Mouse (Mus musculus) CD4-positive, CD25-positive, alpha-beta regulatory T cell (primary cell): ENCODE measurements around the gene Rgn. TPM values are rescaled to one million over a fixed set of nuclear protein-coding genes. Genes with fewer than 3 reads are reported as not detected.

Source experiments
- polyA plus RNA-seq: library from polyadenylated mRNA; unstranded; fragments of 100-300 nt; shearing (Covaris generic); gene quantifications from one replicate; pipeline ENCODE4 v1.2.1, GENCODE M21; 2017

Rgn gene
- not detected for polyA plus RNA-seq

GRCm38 (mm10) chrX:20549532-20549931, at the start of gene Rgn:
Gene Rgn, plus strand, starts transcription at chrX:20549787.

Other genes with a start within 250 kb of the Rgn start
- gene Rp2, start 185.3 kb upstream of the Rgn start, polyA plus RNA-seq: 13.0 TPM
- 3.5 TPM for gene Jade3, start 124.1 kb upstream of the Rgn start, polyA plus RNA-seq
- gene Rbm10, start 67.7 kb downstream of the Rgn start, polyA plus RNA-seq: 65.1 TPM
- gene Ndufb11, start 67.8 kb downstream of the Rgn start, polyA plus RNA-seq: 175 TPM
- gene Uba1, start 108.5 kb downstream of the Rgn start, polyA plus RNA-seq: 238 TPM
- gene Cdk16, start 138.2 kb downstream of the Rgn start, polyA plus RNA-seq: 85.5 TPM
- gene Usp11, start 154.1 kb downstream of the Rgn start, polyA plus RNA-seq: 17.7 TPM
- gene Araf, start 248.0 kb downstream of the Rgn start, polyA plus RNA-seq: 171 TPM